Mouse (Mus musculus) heart, adult 2 months (tissue): ENCODE data around the gene Kat2a. TPM values are rescaled to one million over a fixed set of nuclear protein-coding genes. Genes with fewer than 3 reads are reported as not detected.

Source experiments
- DNase-seq, 2 experiments: peaks; one replicate each; pipeline ENCODE4 v3.0.0; 2021
- H3K27ac ChIP-seq: fragments of 200-600 bp; 2 replicates; pipeline ENCODE4 v1.8.1; 2022
- H3K27me3 ChIP-seq: fragments of 200-500 bp; 2 replicates; pipeline ENCODE4 v1.6.1; 2012; ENCODE audit warnings: mild to moderate bottlenecking, low read length, inconsistent platforms, mixed read lengths; ENCODE audit not compliant: control insufficient read depth, insufficient read depth
- H3K36me3 ChIP-seq: fragments of 200-500 bp; 2 replicates; pipeline ENCODE4 v1.6.1; 2012; ENCODE audit warnings: low read length, inconsistent platforms; ENCODE audit not compliant: control insufficient read depth, insufficient read depth
- H3K4me1 ChIP-seq: fragments of 200-500 bp; 2 replicates; pipeline ENCODE4 v1.6.1; 2011; ENCODE audit warnings: low read length; ENCODE audit not compliant: control insufficient read depth, insufficient read depth
- H3K4me3 ChIP-seq: fragments of 200-600 bp; 2 replicates; pipeline ENCODE4 v1.8.1; 2022
- H3K79me2 ChIP-seq: fragments of 200-500 bp; replicated peaks from 2 replicates; pipeline ENCODE4 v1.6.1; 2012; ENCODE audit warnings: mild to moderate bottlenecking, inconsistent platforms, low read length, moderate library complexity, mixed read lengths; ENCODE audit not compliant: control insufficient read depth, insufficient read depth
- H3K9ac ChIP-seq: fragments of 200-500 bp; 2 replicates; pipeline ENCODE4 v1.6.1; 2012; ENCODE audit warnings: low read depth, mild to moderate bottlenecking, control low read depth, inconsistent platforms, low read length, mixed read lengths
- CTCF ChIP-seq: fragments of 200-600 bp; IDR thresholded peaks from 2 replicates; pipeline ENCODE4 v1.8.1; 2022; ENCODE audit warnings: antibody characterized with exemption, mild to moderate bottlenecking, moderate library complexity
- EP300 ChIP-seq: fragments of 200-500 bp; IDR thresholded peaks from 2 replicates; pipeline ENCODE4 v1.6.1; 2011; ENCODE audit warnings: low read depth, low read length, control low read depth; ENCODE audit not compliant: insufficient read depth
- POLR2A ChIP-seq: fragments of 200-500 bp; IDR thresholded peaks from 2 replicates; pipeline ENCODE4 v1.6.1; 2011; ENCODE audit warnings: mild to moderate bottlenecking, low read depth, low read length, control low read depth; ENCODE audit not compliant: insufficient read depth
- WGBS: fragments of 180-500 bp; shearing (Covaris S2); methylation state at CpG from one replicate; pipeline ENCODE4 v1.1.7; 2018; 5-methylcytosine and 5-hydroxymethylcytosine counted together
- intact Hi-C: fragments of 180-260 bp; cut with DNase I; formaldehyde crosslinking; loops from one replicate; pipeline ENCODE4 v1.15.1; 2025
- polyA plus RNA-seq: library from polyadenylated mRNA; depleted of rRNA; stranded (reverse); fragments of >200 nt; gene quantifications from 2 replicates; pipeline ENCODE4 v1.2.3, GENCODE M21; 2012
- total RNA-seq, 2 experiments: library from RNA; stranded (reverse); gene quantifications; 2 replicates each; pipeline ENCODE4 v1.2.3; 2021

Kat2a gene
- total and polyA plus RNA-seq, 3 experiments: 13.1 to 18.9 (median 14.0) TPM

- 55% methylated on average over 3 of the region's 3 CpGs for WGBS
- Histone ChIP-seq H3K4me1 (peaks cover 38% of the 10 kb centered on the region), H3K27ac (peak overlapping the region; percentile 82), H3K79me2 (peaks cover 5% of the 10 kb centered on the region), H3K9ac (no peak overlapping the region), H3K36me3 (peaks cover 39% of the 10 kb centered on the region), H3K4me3 (no peak overlapping the region), H3K27me3 (no peaks in the 10 kb centered on the region)
- intact Hi-C loops: loop anchor here (10.0 kb wide), 1 partner anchor 455 kb away; the partner anchor contains the start of genes Ccr10, Cntnap1 and Plekhh3
- TF ChIP-seq POLR2A (no peak), CTCF (no peak), EP300 (no peak)
- DNase-seq: no peak
Measured at GRCm38 (mm10) chr11:100719312-100719711, 7.0 kb upstream of the Kat2a start.

DNA sequence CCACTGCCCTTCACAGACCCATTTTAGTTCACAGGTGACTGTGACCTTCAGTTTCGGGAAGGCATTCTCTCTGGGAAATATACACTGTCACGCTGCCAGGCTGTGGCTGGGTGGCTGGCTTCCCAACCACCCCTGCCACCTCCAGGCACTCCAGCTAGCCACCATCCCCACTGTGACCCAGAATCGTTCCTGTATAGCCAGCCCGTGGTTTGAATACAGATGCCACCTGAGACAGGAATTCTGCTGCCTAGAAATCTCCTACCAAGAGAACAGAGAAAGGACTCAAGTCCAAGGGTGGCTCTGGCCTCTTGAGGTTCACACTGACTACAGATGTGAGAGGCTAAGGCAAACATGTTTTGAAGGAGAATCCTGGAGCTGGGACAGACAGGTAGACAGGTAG is 6.6 kb upstream of the Kat2a start:
- WGBS: 75% methylated on average over 4 of the region's 4 CpGs
- peak overlapping the region; percentile 64 for H3K27ac ChIP-seq

DNA sequence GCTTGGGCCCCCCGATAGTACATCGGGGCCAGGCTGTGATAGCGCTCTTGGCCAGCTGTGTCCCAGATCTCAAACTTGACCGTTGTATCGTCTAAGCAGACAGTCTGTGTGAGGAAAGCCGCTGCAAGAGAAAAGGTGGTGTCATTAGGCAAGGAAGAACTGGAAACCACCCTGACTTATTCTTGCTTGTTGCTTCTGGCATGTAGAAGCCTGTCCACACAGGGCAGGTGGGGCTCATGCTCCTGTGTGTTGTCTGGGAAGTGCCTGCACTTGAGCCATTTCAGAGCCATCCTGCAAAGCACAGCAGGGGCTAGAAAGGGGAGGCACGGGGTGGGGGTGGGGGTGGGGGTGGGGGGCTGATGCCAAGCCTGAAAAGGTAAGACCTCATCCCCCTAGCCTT is 6.2 kb upstream of the Kat2a start:
- TF ChIP-seq EP300 (no peak), POLR2A (no peak), CTCF (no peak)
- intact Hi-C loops: loop anchor here (10.0 kb wide), 1 partner anchor 456 kb away; the partner anchor contains the start of genes Ccr10, Cntnap1 and Plekhh3
- 91% methylated on average over 7 of the region's 7 CpGs for WGBS
- H3K79me2 ChIP-seq: peaks cover 5% of the 10 kb centered on the region
- H3K27me3 ChIP-seq: no peaks in the 10 kb centered on the region
- no peak for DNase-seq
- H3K27ac ChIP-seq: peak overlapping the region; percentile 64
- H3K9ac ChIP-seq: no peak overlapping the region
- peaks cover 33% of the 10 kb centered on the region for H3K36me3 ChIP-seq
- no peak overlapping the region for H3K4me3 ChIP-seq
- peaks cover 38% of the 10 kb centered on the region for H3K4me1 ChIP-seq

More for the DNA sequence above, 6.6 kb upstream of the Kat2a start:
- peaks cover 38% of the 10 kb centered on the region for H3K4me1 ChIP-seq
- H3K36me3 ChIP-seq: peaks cover 36% of the 10 kb centered on the region
- H3K79me2 ChIP-seq: peaks cover 5% of the 10 kb centered on the region
- no peaks in the 10 kb centered on the region for H3K27me3 ChIP-seq
- TF ChIP-seq CTCF (no peak), EP300 (no peak), POLR2A (no peak)
- intact Hi-C loops: loop anchor here (10.0 kb wide), 1 partner anchor 456 kb away; the partner anchor contains the start of genes Ccr10, Cntnap1 and Plekhh3
- no peak overlapping the region for H3K9ac ChIP-seq
- H3K4me3 ChIP-seq: no peak overlapping the region
- DNase-seq: peak in 1 of 2 experiments; percentile 45

DNA sequence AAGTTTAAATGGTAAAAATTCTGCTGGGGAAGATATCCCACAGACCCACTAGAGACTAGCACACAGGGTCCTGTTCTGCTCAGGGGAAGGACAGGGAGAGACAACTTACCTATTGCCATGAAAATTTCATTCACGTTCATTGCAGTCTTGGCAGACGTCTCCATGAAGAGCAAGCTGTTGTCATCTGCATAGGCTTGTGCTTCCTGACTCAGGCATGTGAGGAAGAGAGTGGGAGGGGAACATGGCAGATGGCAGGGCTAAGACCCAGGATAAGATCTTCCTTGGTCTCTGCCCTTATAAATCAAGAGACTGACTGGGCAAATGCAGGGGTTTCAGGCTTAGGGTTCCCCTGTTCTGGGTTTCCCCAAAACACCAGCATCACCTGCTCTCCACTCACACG is 4.4 kb upstream of the Kat2a start:
- peaks cover 22% of the 10 kb centered on the region for H3K36me3 ChIP-seq
- WGBS: 76% methylated on average over 3 of the region's 3 CpGs
- DNase-seq: no peak

GRCm38 (mm10) chr11:100714948-100715347 is 2.7 kb upstream of the Kat2a start:
- Histone ChIP-seq H3K27me3 (no peaks in the 10 kb centered on the region), H3K79me2 (no peaks in the 10 kb centered on the region), H3K9ac (no peak overlapping the region), H3K4me3 (no peak overlapping the region), H3K36me3 (peaks cover 11% of the 10 kb centered on the region; the same call in 1 of the 2 replicates), H3K27ac (no peak overlapping the region; the same call in 1 of the 2 replicates), H3K4me1 (peaks cover 18% of the 10 kb centered on the region)
- DNase-seq: no peak
- TF ChIP-seq CTCF (no peak), POLR2A (no peak), EP300 (no peak)
- intact Hi-C loops: loop anchor here (1.0 to 10.0 kb wide), 3 partner anchors 46 to 460 kb away; partner anchors contain the start of genes Ccr10, Cntnap1 and Plekhh3
- WGBS: 91% methylated on average over 6 of the region's 6 CpGs

More for the DNA sequence above, 4.4 kb upstream of the Kat2a start:
- H3K4me1 ChIP-seq: peaks cover 32% of the 10 kb centered on the region
- H3K4me3 ChIP-seq: no peak overlapping the region
- no peak overlapping the region for H3K27ac ChIP-seq
- no peaks in the 10 kb centered on the region for H3K79me2 ChIP-seq
- TF ChIP-seq EP300 (no peak), POLR2A (no peak), CTCF (no peak)
- H3K9ac ChIP-seq: no peak overlapping the region
- intact Hi-C loops: loop anchor here (1.0 to 10.0 kb wide), 2 partner anchors 21 to 458 kb away; partner anchors contain the start of genes Ccr10, Cntnap1 and Plekhh3
- no peaks in the 10 kb centered on the region for H3K27me3 ChIP-seq

- Histone ChIP-seq H3K79me2 (no peaks in the 10 kb centered on the region), H3K4me1 (peaks cover 14% of the 10 kb centered on the region), H3K27me3 (no peaks in the 10 kb centered on the region), H3K36me3 (peaks cover 7% of the 10 kb centered on the region; the same call in 1 of the 2 replicates), H3K9ac (peak overlapping the region; percentile 11; the same call in 1 of the 2 replicates), H3K4me3 (peak overlapping the region; percentile 53), H3K27ac (peak overlapping the region; percentile 89)
- peak; percentile 82 to 85 for DNase-seq
- intact Hi-C loops: loop anchor here (1.0 to 10.0 kb wide), 3 partner anchors 47 to 460 kb away; partner anchors contain the start of genes Ccr10, Cntnap1 and Plekhh3
- whole genome bisulfite sequencing: 36% methylated on average over 6 of the region's 6 CpGs
- TF ChIP-seq EP300 (peak; percentile 93), CTCF (peak; percentile 91), POLR2A (no peak)
Measured at GRCm38 (mm10) chr11:100714534-100714915, 2.3 kb upstream of the Kat2a start.
